Mouse (Mus musculus): ENCODE measurements at regions not wholly inside any gene's neighbourhood (a gene's known extent, or its start where the extent isn't known, plus 50 kb on each side); places are given as distances from the start of the nearest gene placed in this dataset.

GRCm38 (mm10) chr6:100143586-100144301 lies 143.5 kb downstream of the Rybp start:
- Histone ChIP-seq H3K27me3 (ENCODE audit: control insufficient read depth in 1 of 2, insufficient read depth in 2 of 2, low read length in 2 of 2) (no peaks in the 10 kb centered on the region), H3K36me3 (ENCODE audit: control insufficient read depth in 1 of 2, insufficient read depth in 2 of 2, low read length in 2 of 2) (peaks cover 0 to 13% of the 10 kb centered on the region in 2 experiments; a peak in 2 of 4 replicates), H3K9me3 (replicated peaks; ENCODE audit: insufficient read depth, low read length) (no peaks in the 10 kb centered on the region), H3K27ac (ENCODE audit: control insufficient read depth, low read depth, low read length) (no peak overlapping the region), H3K9ac (ENCODE audit: control insufficient read depth, low read depth, low read length, poor library complexity, severe bottlenecking) (no peak overlapping the region), H3K79me2 (ENCODE audit: control insufficient read depth, insufficient read depth, low read length, poor library complexity) (no peaks in the 10 kb centered on the region), H3K4me1 (ENCODE audit: control insufficient read depth in 1 of 2, insufficient read depth in 2 of 2, low read length in 2 of 2) (peaks cover 6 to 23% of the 10 kb centered on the region in 2 experiments), H3K4me3 (ENCODE audit: control insufficient read depth in 1 of 2, insufficient read depth in 1 of 2, low read depth in 2 of 2, low read length in 2 of 2) (no peak overlapping the region)
- DNase-seq (ENCODE audit: low read depth, low spot score), result no peak
- TF ChIP-seq POLR2A (IDR thresholded peaks at IDR 0.05; ENCODE audit: control insufficient read depth in 1 of 2, insufficient read depth in 1 of 2, low read depth in 1 of 2, low read length in 2 of 2, poor library complexity in 1 of 2) (no peak), UBTF (IDR thresholded peaks at IDR 0.05; ENCODE audit: borderline replicate concordance, insufficient read depth, low read depth, low read length) (no peak), BHLHE40 (IDR thresholded peaks at IDR 0.05; ENCODE audit: borderline replicate concordance, low read depth, low read length) (no peak), RAD21 (IDR thresholded peaks at IDR 0.05; ENCODE audit: low read depth, low read length) (no peak), TAL1 (IDR thresholded peaks at IDR 0.05; ENCODE audit: low read length) (no peak), SIN3A (IDR thresholded peaks at IDR 0.05; ENCODE audit: low read length) (no peak), GATA1 (IDR thresholded peaks at IDR 0.05; ENCODE audit: low read depth, low read length) (no peak), POLR2AphosphoS2 (IDR thresholded peaks at IDR 0.05; ENCODE audit: low read length) (no peak), NRF1 (IDR thresholded peaks at IDR 0.05; ENCODE audit: insufficient read depth, low read depth, low read length, poor library complexity, severe bottlenecking) (no peak)

DNA sequence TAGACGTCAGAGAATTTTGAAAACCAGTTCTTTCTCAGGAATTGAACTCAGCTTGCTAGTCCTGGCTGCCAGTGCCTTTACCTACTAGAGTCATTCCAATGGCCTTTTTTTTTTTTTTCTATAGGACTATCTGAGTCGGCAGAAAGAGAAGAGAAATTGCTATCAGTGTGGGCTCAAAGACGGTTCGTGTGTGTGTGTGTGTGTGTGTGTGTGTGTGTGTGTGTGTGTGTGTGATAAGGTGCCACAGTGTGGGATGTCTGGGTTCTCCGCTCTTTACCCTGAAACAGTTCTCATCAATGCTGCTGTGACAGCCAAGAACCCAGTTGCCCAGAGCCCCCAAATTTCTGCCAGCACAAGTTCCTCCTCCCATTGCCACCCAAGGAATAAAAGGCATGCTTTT lies 146.1 kb downstream of the Rybp start:
- no peak overlapping the region for H3K9ac ChIP-seq (ENCODE audit: control insufficient read depth, low read depth, low read length, poor library complexity, severe bottlenecking)
- H3K4me3 ChIP-seq (ENCODE audit: control insufficient read depth in 1 of 2, insufficient read depth in 1 of 2, low read depth in 2 of 2, low read length in 2 of 2), result no peak overlapping the region
- H3K9me3 ChIP-seq (replicated peaks; ENCODE audit: insufficient read depth, low read length), result no peaks in the 10 kb centered on the region
- peaks cover 6 to 23% of the 10 kb centered on the region in 2 experiments for H3K4me1 ChIP-seq (ENCODE audit: control insufficient read depth in 1 of 2, insufficient read depth in 2 of 2, low read length in 2 of 2)
- no peak overlapping the region for H3K27ac ChIP-seq (ENCODE audit: control insufficient read depth, low read depth, low read length)
- no peaks in the 10 kb centered on the region for H3K79me2 ChIP-seq (ENCODE audit: control insufficient read depth, insufficient read depth, low read length, poor library complexity)
- H3K36me3 ChIP-seq (ENCODE audit: control insufficient read depth in 1 of 2, insufficient read depth in 2 of 2, low read length in 2 of 2), result peaks cover 0 to 13% of the 10 kb centered on the region in 2 experiments; a peak in 2 of 4 replicates
- no peaks in the 10 kb centered on the region for H3K27me3 ChIP-seq (ENCODE audit: control insufficient read depth in 1 of 2, insufficient read depth in 2 of 2, low read length in 2 of 2)
- DNase-seq (ENCODE audit: low read depth, low spot score), result peak; percentile 49
- TF ChIP-seq GATA1 (IDR thresholded peaks at IDR 0.05; ENCODE audit: low read depth, low read length), result peak; percentile 52; the same call in 1 of the 2 replicates
- no peak for TF ChIP-seq SIN3A (IDR thresholded peaks at IDR 0.05; ENCODE audit: low read length)
- TF ChIP-seq TCF12 (IDR thresholded peaks at IDR 0.05; ENCODE audit: low read depth, low read length), result peak; percentile 85
- TF ChIP-seq RCOR1 (IDR thresholded peaks at IDR 0.05; ENCODE audit: low read depth, low read length), result 0 out of 2 replicates have a peak, but pooled peaks have one; percentile 36
- peak; percentile 65 to 85 for TF ChIP-seq EP300 (IDR thresholded peaks at IDR 0.05; ENCODE audit: low read depth in 1 of 2, low read length in 2 of 2)
- no peak for TF ChIP-seq ZC3H11A (IDR thresholded peaks at IDR 0.05; ENCODE audit: low read depth, low read length)
- peak; percentile 93 for TF ChIP-seq ZNF384 (IDR thresholded peaks at IDR 0.05; ENCODE audit: low read depth, low read length)
- peak; percentile 17; the same call in 1 of the 2 replicates for TF ChIP-seq TAL1 (IDR thresholded peaks at IDR 0.05; ENCODE audit: low read length)
- peak; percentile 64 for TF ChIP-seq ETS1 (IDR thresholded peaks at IDR 0.05; ENCODE audit: low read depth, low read length)

All from MEL (cell line).